Mouse (Mus musculus) testis, adult 10 weeks (tissue): Measurements from ENCODE around the gene Lhx5. TPM values are rescaled to one million over a fixed set of nuclear protein-coding genes. Genes with fewer than 3 reads are reported as not detected.

ENCODE experiments used
- polyA plus RNA-seq: library from polyadenylated mRNA; stranded (reverse); fragments of 350-450 nt; fragmentation: Illumina TruSeq; extraction: RNeasy Lipid Tissue Mini Kit (QIAGEN cat#74804); gene quantifications from one replicate; pipeline ENCODE4 v1.2.3, GENCODE M21; 2014; ENCODE audit warnings: low read depth, low replicate concordance

The Lhx5 gene
- not detected for polyA plus RNA-seq

DNA sequence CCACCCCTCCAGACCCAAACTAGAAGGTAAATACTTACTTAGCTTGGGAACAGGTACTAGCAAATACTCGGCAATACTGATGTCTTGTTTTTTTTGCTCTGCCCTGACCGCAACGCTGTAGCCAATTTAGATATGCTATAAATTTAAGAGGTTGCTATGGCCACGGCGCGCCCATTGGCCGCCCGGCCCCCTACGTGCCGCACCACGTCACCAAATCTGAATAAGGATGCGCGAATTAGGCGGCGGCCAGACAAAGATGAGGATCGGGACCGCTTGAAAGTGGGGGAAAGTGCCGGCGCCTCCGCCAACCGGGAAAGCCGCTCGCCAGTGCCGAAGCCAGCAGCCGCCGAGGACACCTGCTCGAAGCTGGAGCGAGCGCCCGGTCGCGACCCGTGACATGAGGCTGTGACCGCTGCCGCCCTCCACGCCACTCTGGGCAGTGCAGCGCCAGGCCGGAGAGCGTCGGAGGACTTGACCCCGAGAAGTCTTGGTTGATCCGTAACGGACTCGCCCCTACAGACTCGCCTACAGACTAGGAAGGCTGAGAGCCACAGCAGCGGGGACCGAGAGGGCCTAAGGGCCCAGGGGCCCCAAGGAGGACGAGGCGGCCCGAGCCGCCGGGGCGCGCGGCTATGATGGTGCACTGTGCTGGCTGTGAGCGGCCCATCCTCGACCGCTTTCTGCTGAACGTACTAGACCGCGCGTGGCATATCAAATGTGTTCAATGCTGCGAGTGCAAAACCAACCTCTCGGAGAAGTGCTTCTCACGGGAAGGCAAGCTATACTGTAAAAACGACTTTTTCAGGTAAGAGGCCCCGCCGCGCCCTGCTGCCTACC is at the start of gene Lhx5:
Gene Lhx5, plus strand, starts transcription at position 51 of the 837 bp plus-strand sequence.

DNA sequence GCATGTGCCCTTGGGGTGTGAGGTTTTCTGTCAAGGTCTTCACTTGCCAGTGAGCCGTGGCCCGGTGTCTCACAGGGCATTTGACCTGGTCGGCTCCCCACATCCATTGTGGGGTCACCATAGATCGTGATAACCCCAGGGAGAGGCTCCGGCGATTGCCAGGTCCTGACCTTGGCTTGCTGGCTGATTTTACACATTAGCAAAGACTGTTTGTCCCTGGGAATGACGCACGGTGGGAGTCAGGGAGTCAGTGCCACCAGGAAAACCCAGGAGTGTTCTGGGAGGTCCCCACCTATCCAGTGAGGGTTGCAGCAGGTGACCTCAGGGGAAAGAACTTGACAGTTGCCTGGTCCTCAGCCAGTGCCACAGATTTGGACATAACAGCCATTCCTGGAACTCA is 41.3 kb downstream of the Lhx5 start, which contains the start of gene Sdsl:
Gene Sdsl, minus strand, starts transcription at position 41 of the 400 bp plus-strand sequence.

DNA sequence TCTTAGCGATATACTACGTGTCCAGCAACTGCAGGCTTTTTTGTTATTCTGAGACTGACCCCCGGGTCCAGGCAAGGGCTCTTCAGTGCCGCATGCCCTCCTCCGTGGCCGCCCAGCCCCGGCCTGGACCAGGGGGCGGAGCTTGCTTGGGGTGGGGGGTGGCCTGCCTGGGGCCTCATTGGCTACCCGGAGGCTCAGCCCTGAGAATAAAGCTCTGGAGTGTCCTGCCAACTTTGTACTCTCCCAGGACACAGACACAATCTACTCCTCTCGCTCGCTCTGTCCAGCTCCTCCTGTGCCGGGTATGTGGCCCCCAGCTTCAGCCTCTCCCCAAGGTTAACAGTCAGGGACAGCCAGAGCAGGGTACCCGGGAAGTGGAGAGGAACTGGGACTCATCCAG is 44.8 kb downstream of the Lhx5 start, which contains the start of gene Sds:
Gene Sds, plus strand, starts transcription at position 231 of the 400 bp plus-strand sequence.

Other genes starting within 250 kb of the Lhx5 start
- not detected for gene Sdsl, start 41.1 kb downstream of the Lhx5 start, polyA plus RNA-seq
- not detected for gene Sds, start 44.8 kb downstream of the Lhx5 start, polyA plus RNA-seq
- gene Plbd2, start 71.9 kb downstream of the Lhx5 start, polyA plus RNA-seq = 2.3 TPM
- not detected for gene Slc8b1, start 79.5 kb downstream of the Lhx5 start, polyA plus RNA-seq
- 1.5 TPM for gene Tpcn1, start 157.0 kb downstream of the Lhx5 start, polyA plus RNA-seq
- 6.5 TPM for gene Iqcd, start 157.3 kb downstream of the Lhx5 start, polyA plus RNA-seq
- not detected for gene Rita1, start 180.9 kb downstream of the Lhx5 start, polyA plus RNA-seq
- 0.50 TPM for gene Ddx54, start 181.0 kb downstream of the Lhx5 start, polyA plus RNA-seq
- not detected for gene Cfap73, start 202.5 kb downstream of the Lhx5 start, polyA plus RNA-seq
- 0.20 TPM for gene Rasal1, start 217.1 kb downstream of the Lhx5 start, polyA plus RNA-seq